Mouse (Mus musculus): ENCODE measurements around the gene Ugt2a3. TPM values are rescaled to one million over a fixed set of nuclear protein-coding genes. Genes with fewer than 3 reads are reported as not detected.
"Not testable (repeated sequence)": the region's sequence is repeated elsewhere in the genome, so short reads cannot be mapped to it uniquely, and the experiment has no call there.

Gene Ugt2a3
- polyA plus RNA-seq, 1 experiment from 2014 or later = not detected

DNA sequence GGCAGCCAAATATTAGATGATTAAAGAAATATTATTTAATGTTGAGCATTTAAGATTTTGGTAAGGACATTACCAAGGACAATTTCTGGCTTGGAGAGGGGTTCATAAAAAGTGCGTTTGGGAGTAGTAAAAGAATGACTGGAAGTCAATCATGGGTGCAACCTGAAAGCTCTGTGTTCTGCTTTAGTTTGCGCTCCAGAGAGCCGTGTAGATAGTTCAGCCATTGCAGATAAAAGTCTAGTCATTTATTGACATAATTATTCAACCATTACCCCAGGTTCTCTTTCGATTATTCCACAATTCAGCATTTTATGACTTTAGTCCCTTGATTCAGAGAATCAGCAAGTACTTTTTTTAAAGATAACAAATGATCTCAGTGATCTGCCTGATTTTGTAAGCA, 50.8 kb downstream of the Ugt2a3 start:
- H3K36me3 ChIP-seq; H3K27me3 ChIP-seq (ENCODE audit: insufficient read depth, poor library complexity, severe bottlenecking); H3K4me3 ChIP-seq; H3K27ac ChIP-seq; H3K9me3 ChIP-seq; DNase-seq (ENCODE audit: low spot score); H3K4me1 ChIP-seq: not testable (repeated sequence)
- 84% methylated on average over 4 of the region's 4 CpGs for WGBS

DNA sequence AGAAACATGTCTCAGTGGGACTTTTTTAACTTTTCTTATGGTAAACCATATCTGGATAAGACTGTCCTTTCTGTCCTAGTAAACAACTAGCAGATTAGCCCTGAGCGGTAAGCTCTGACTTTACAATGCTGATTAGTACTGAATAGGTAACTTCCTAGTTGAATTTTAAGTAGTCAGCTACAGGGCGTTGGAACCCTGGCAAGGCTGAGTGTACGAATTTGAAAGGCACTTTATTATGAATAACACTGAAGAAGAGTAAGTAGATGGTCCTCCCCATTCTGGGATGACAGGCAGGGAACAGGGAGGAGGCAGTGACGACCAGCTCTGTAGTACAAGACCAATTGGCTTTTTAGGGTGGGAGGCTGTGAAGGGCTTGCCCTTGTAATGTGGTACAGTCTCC, 61.0 kb downstream of the Ugt2a3 start:
- H3K4me3 ChIP-seq; H3K27ac ChIP-seq; DNase-seq (ENCODE audit: low spot score); H3K36me3 ChIP-seq; H3K4me1 ChIP-seq; H3K9me3 ChIP-seq; H3K27me3 ChIP-seq (ENCODE audit: insufficient read depth, poor library complexity, severe bottlenecking): not testable (repeated sequence)
- WGBS = 77% methylated on average over 4 of the region's 4 CpGs

DNA sequence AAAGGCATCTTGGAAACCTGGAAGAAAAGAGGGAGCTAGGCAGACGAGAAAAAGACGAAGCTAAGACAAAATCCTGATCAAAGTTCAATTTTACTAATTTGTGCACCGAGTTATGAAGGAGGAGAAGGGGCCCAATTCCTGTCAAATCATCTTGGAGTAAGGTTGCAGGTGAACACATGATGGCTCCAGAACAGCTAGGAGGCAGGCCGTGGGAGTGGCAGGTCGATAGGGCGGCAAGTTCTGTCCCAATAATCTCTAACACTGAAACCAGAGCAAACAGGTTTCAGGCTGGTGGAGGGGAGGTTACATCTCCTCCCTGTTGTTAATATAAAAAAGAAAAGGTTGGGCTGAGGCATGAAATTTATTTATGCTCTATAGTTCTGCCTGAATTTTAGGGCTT, 61.4 kb downstream of the Ugt2a3 start:
- Histone ChIP-seq H3K27ac (no peak overlapping the region), H3K4me3 (no peak overlapping the region), H3K4me1 (no peaks in the 10 kb centered on the region), H3K9me3 (0 out of 2 replicates have a peak, but pooled peaks cover 3% of the 10 kb centered on the region), H3K36me3 (no peaks in the 10 kb centered on the region), H3K27me3 (ENCODE audit: insufficient read depth, poor library complexity, severe bottlenecking) (no peaks in the 10 kb centered on the region)
- DNase-seq (ENCODE audit: low spot score) = no peak
- WGBS = 78% methylated on average over 6 of the region's 6 CpGs

Other genes starting within 250 kb of the Ugt2a3 start
- gene Ugt2b36, start 244.6 kb downstream of the Ugt2a3 start, polyA plus RNA-seq (2016; fragmentation: Nextera tagmentation; extraction: Ambion mirVana) = 0.18 TPM in 1 of 2 replicates, not detected in the other
- 0.25 TPM in 1 of 2 replicates, not detected in the other for gene Ugt2b5, start 196.9 kb downstream of the Ugt2a3 start, polyA plus RNA-seq (2016; fragmentation: Nextera tagmentation; extraction: Ambion mirVana)
- gene Ugt2b37, start 82.4 kb downstream of the Ugt2a3 start, polyA plus RNA-seq (2016; fragmentation: Nextera tagmentation; extraction: Ambion mirVana) = not detected in 2 replicates
- gene Ugt2b38, start 87.0 kb upstream of the Ugt2a3 start, polyA plus RNA-seq (2016; fragmentation: Nextera tagmentation; extraction: Ambion mirVana) = not detected in 2 replicates
- not detected in 2 replicates for gene Ugt2a2, start 145.1 kb upstream of the Ugt2a3 start, polyA plus RNA-seq (2016; fragmentation: Nextera tagmentation; extraction: Ambion mirVana)
- not detected in 2 replicates for gene Gm43638, start 149.6 kb upstream of the Ugt2a3 start, polyA plus RNA-seq (2016; fragmentation: Nextera tagmentation; extraction: Ambion mirVana)
- not detected in 2 replicates for gene Ugt2a1, start 153.7 kb upstream of the Ugt2a3 start, polyA plus RNA-seq (2016; fragmentation: Nextera tagmentation; extraction: Ambion mirVana)
- 0.18 TPM in 1 of 2 replicates, not detected in the other for gene Sult1b1, start 201.0 kb upstream of the Ugt2a3 start, polyA plus RNA-seq (2016; fragmentation: Nextera tagmentation; extraction: Ambion mirVana)
- gene Sult1d1, start 231.8 kb upstream of the Ugt2a3 start, polyA plus RNA-seq (2016; fragmentation: Nextera tagmentation; extraction: Ambion mirVana) = not detected in 2 replicates

Data from heart, embryonic 10.5 days (tissue).